Mouse (Mus musculus) kidney, embryonic 16.5 days (tissue): ENCODE results near the gene Six6. TPM values are rescaled to one million over a fixed set of nuclear protein-coding genes. Genes with fewer than 3 reads are reported as not detected.

Experiments
- ATAC-seq: fragments of 200-750 bp; cut with Nextera tagmentation; 2 replicates; pipeline ENCODE4 v1.8.0; 2017; ENCODE audit warnings: moderate TSS enrichment; ENCODE audit not compliant: low FRiP score, low TSS enrichment
- H3K27ac ChIP-seq: fragments of 300-500 bp; sonication (generic); 2 replicates; pipeline ENCODE4 v1.5.1; 2014; ENCODE audit warnings: low read length
- H3K27me3 ChIP-seq: fragments of 300-500 bp; sonication (generic); 2 replicates; pipeline ENCODE4 v1.6.1; 2014; ENCODE audit warnings: low read length, control low read depth, mixed read lengths; ENCODE audit not compliant: insufficient read depth
- H3K36me3 ChIP-seq: fragments of 300-500 bp; sonication (generic); 2 replicates; pipeline ENCODE4 v1.6.1; 2014; ENCODE audit warnings: low read length, control low read depth, mixed read lengths; ENCODE audit not compliant: insufficient read depth
- H3K4me1 ChIP-seq: fragments of 300-500 bp; sonication (generic); 2 replicates; pipeline ENCODE4 v1.6.1; 2014; ENCODE audit warnings: low read length, control low read depth, mixed read lengths; ENCODE audit not compliant: insufficient read depth
- H3K4me2 ChIP-seq: fragments of 300-500 bp; sonication (generic); replicated peaks from 2 replicates; pipeline ENCODE4 v1.6.1; 2014; ENCODE audit warnings: low read depth, low read length
- H3K4me3 ChIP-seq: fragments of 300-500 bp; sonication (generic); 2 replicates; pipeline ENCODE4 v1.5.1; 2014; ENCODE audit warnings: mild to moderate bottlenecking, low read length
- H3K9ac ChIP-seq: fragments of 300-500 bp; sonication (generic); replicated peaks from 2 replicates; pipeline ENCODE4 v1.6.1; 2014; ENCODE audit warnings: low read length
- H3K9me3 ChIP-seq: fragments of 300-500 bp; sonication (generic); 2 replicates; pipeline ENCODE4 v1.6.1; 2016; ENCODE audit warnings: low read length, control low read depth
- WGBS: fragments of 180-500 bp; shearing (Covaris S2); extraction: QIAGEN DNeasy Blood & Tissue Kit; methylation state at CpG from one replicate; pipeline ENCODE4 v1.1.7; 2014; 5-methylcytosine and 5-hydroxymethylcytosine counted together
- polyA plus RNA-seq: library from polyadenylated mRNA; unstranded; fragments of >200 nt; fragmentation: Nextera tagmentation; extraction: Ambion mirVana; gene quantifications from 2 replicates; pipeline ENCODE4 v1.2.1, GENCODE M21; 2015

Gene Six6
- polyA plus RNA-seq, 1 experiment from 2014 or later: not detected

DNA sequence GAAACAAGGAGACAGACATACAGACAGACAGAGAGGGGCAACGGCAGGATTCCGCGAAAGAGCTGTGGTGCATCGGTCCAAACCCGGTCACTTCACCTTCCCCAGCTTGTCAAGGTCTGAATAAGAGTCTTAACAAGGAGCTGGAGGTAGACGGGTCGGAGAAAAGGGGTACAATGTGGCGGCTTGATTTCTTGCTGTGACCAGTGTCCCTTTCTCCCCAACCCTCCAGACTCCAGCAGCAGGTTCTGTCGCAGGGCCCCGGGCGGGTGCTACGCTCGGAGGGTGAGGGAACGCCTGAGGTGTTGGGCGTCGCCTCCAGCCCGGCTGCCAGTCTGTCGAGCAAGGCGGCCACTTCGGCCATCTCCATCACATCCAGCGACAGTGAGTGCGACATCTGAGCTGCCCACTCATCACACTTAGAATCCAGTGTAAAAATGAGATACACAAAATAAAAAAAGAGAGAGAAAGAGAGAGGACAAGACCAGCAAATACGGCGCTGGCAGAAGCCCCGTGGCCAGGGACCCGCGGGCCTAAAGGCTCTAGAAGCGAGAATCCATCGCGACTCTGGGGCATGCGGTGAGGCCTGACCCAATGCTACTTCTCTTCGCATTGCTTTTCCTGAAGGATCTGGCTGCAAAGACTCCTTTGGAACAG, 1.8 kb downstream of the Six6 start:
- Histone ChIP-seq H3K9me3 (no peaks in the 10 kb centered on the region), H3K27ac (no peak overlapping the region), H3K4me2 (no peak overlapping the region), H3K9ac (no peak overlapping the region), H3K27me3 (peaks cover 98% of the 10 kb centered on the region), H3K36me3 (no peaks in the 10 kb centered on the region), H3K4me1 (peaks cover 14% of the 10 kb centered on the region), H3K4me3 (no peak overlapping the region)
- ATAC-seq: no peak
- 1% methylated on average over 32 of the region's 32 CpGs for WGBS

DNA sequence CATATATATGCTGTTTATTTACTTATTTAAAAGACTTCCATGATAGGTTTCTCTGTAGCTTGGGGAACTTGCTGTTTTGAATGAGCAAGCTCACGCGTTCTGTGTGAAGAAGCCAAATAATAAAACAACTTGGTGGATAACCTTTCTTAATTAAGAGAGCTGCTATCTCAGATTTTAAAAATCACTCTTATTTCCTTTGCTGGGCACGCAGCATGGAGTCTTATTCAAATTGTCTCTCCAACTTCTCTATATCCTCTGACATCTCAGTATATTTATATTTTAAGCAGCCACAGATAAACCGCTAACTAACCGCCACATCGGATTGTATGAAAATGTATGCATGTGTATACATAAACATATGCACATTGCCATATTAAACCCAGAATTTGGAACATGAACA, 2.5 kb downstream of the Six6 start:
- H3K27ac ChIP-seq: no peak overlapping the region
- no peak overlapping the region for H3K4me3 ChIP-seq
- peaks cover 98% of the 10 kb centered on the region for H3K27me3 ChIP-seq
- WGBS: 19% methylated on average over 6 of the region's 6 CpGs
- no peak overlapping the region for H3K4me2 ChIP-seq
- H3K9me3 ChIP-seq: no peaks in the 10 kb centered on the region
- peaks cover 14% of the 10 kb centered on the region for H3K4me1 ChIP-seq
- no peaks in the 10 kb centered on the region for H3K36me3 ChIP-seq
- H3K9ac ChIP-seq: no peak overlapping the region
- no peak for ATAC-seq

DNA sequence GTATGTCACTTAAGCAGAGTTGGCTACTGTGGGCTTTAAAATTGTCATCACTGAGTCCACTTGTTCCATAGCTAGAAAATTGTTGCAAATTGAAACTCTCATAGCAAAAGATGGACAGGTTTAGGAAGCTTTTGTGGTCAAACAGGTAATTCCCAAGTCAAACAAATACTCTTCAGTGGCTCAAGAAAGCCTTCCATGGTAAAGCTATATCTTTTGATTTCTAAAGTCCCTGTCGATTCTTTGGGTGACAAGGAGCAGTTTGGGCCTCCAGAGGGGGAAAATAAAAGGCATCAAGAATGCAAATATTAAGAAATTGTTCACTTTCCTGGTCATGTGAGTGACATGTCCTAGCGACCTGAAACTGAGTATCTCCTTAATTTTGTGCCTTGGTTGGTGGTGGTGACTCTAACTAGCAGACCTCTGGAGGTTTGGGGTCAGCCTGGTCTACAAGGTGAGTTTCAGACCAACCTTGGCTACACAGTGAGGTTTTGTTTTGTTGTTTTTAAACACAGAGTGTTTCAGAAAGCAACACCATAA, 4.0 kb downstream of the Six6 start:
- Histone ChIP-seq H3K27me3 (peaks cover 96% of the 10 kb centered on the region), H3K9ac (no peak overlapping the region), H3K4me2 (no peak overlapping the region), H3K27ac (no peak overlapping the region), H3K4me1 (peaks cover 14% of the 10 kb centered on the region), H3K4me3 (no peak overlapping the region), H3K9me3 (no peaks in the 10 kb centered on the region), H3K36me3 (no peaks in the 10 kb centered on the region)
- 4% methylated on average over 2 of the region's 2 CpGs for WGBS
- no peak for ATAC-seq

DNA sequence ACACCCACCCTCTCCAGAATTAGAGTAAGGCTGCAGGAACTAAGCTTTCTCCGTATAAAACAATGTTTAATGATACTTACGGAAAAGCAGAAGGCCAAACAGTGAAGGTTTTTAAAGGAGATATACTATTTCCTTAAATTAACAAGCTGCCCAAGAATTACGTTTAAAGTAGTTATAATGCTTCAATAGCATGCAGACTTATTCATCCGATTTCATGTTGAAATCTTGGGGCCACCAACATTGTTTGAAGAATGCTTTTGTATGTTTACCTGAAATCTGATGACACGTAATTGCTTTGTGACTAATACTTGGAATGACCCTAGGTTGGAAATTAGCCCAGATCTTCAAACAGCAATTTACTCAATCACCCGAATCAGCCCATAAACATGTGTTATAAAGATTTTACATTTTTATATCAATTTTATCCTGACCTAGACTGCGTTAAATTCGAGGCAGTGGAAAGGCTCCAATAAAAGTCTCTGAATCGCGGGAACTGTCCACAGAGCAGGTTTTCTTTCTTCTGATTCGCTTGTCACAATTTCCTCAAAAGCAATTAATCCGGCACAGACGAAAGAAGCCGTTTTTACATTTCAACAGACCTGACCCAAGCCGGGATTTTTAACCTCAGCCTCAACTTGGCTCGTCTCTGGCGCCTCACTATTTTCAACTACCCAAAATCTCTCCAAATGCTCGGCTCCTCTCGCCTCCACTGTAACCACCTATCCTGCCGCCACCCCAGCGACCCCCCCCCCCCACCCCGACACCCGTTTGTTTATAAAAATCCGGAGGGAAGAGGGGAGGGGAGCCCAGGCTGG, 4.9 kb downstream of the Six6 start:
- no peak for ATAC-seq

GRCm38 (mm10) chr12:72945301-72946063, 5.8 kb downstream of the Six6 start:
- H3K27me3 ChIP-seq: peaks cover 94% of the 10 kb centered on the region
- ATAC-seq: peak; percentile 39

More for the DNA sequence above, 4.9 kb downstream of the Six6 start:
- no peak overlapping the region for H3K9ac ChIP-seq
- no peak overlapping the region for H3K27ac ChIP-seq
- peaks cover 10% of the 10 kb centered on the region for H3K4me1 ChIP-seq
- H3K4me3 ChIP-seq: peak overlapping the region; percentile 41
- H3K27me3 ChIP-seq: peaks cover 95% of the 10 kb centered on the region
- no peaks in the 10 kb centered on the region for H3K9me3 ChIP-seq
- peak overlapping the region; percentile 51 for H3K4me2 ChIP-seq
- 1% methylated on average over 23 of the region's 24 CpGs for WGBS
- no peaks in the 10 kb centered on the region for H3K36me3 ChIP-seq

GRCm38 (mm10) chr12:72946064-72946395, 6.3 kb downstream of the Six6 start:
- Histone ChIP-seq H3K9ac (no peak overlapping the region), H3K4me2 (no peak overlapping the region), H3K4me1 (peaks cover 10% of the 10 kb centered on the region), H3K4me3 (peak overlapping the region; percentile 41), H3K27ac (no peak overlapping the region), H3K27me3 (peaks cover 91% of the 10 kb centered on the region), H3K36me3 (no peaks in the 10 kb centered on the region), H3K9me3 (no peaks in the 10 kb centered on the region)
- 4% methylated on average over 8 of the region's 8 CpGs for WGBS
- ATAC-seq: no peak; the same call in 1 of the 2 replicates

More at GRCm38 (mm10) chr12:72945301-72946063, 5.8 kb downstream of the Six6 start:
- peaks cover 10% of the 10 kb centered on the region for H3K4me1 ChIP-seq
- H3K4me2 ChIP-seq: peak overlapping the region; percentile 51
- no peak overlapping the region for H3K27ac ChIP-seq
- peak overlapping the region; percentile 41 for H3K4me3 ChIP-seq
- no peaks in the 10 kb centered on the region for H3K36me3 ChIP-seq
- WGBS: under 1% methylated on average over 78 of the region's 89 CpGs
- H3K9ac ChIP-seq: no peak overlapping the region
- no peaks in the 10 kb centered on the region for H3K9me3 ChIP-seq

DNA sequence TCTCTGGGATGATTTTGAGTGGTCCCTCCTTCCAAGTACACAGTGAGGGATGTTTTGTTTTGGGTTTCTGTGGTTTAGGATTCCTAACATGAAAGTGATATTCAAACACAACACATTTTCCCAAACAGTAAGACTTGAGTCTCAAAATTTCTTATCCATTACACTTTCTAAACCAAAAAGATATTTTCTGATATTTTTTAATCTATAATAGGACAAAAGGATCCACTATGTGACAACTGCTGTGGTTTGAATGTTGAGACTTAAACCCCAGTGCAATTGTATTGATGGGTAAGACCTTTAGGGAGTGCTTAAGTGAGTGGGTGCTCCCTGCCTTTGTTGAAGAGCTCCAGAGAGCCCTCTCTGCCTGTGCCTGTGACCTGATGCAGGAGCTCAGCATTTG, 7.1 kb downstream of the Six6 start:
- H3K4me2 ChIP-seq: no peak overlapping the region
- no peaks in the 10 kb centered on the region for H3K9me3 ChIP-seq
- H3K27me3 ChIP-seq: peaks cover 89% of the 10 kb centered on the region
- no peak overlapping the region for H3K4me3 ChIP-seq
- no peak overlapping the region for H3K27ac ChIP-seq
- no peak for ATAC-seq
- H3K36me3 ChIP-seq: no peaks in the 10 kb centered on the region
- H3K9ac ChIP-seq: no peak overlapping the region
- peaks cover 10% of the 10 kb centered on the region for H3K4me1 ChIP-seq

DNA sequence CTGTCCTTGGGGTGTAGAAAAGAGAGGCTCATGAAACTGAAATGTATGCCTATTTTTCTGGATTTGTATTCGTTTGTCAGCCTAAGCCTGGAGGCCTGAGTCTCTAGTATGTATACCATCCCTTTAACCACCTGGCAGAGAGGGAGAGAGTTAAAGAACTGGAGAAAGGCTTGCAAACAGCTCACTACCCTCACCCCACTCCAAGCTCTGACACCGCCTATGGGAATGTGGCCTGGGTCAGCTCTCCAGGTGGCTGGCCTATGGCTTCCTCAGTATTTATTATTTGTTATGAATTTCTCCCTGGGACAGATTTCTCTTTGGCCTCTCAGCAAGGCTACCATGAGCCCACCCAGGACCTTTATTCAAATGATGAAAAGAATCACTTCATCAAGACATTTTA, 7.6 kb downstream of the Six6 start:
- H3K4me1 ChIP-seq: peaks cover 10% of the 10 kb centered on the region
- H3K4me3 ChIP-seq: no peak overlapping the region
- no peak for ATAC-seq
- no peaks in the 10 kb centered on the region for H3K36me3 ChIP-seq
- WGBS: 11% methylated on average over 2 of the region's 2 CpGs
- no peaks in the 10 kb centered on the region for H3K9me3 ChIP-seq
- H3K27me3 ChIP-seq: peaks cover 88% of the 10 kb centered on the region
- no peak overlapping the region for H3K4me2 ChIP-seq
- H3K9ac ChIP-seq: no peak overlapping the region
- no peak overlapping the region for H3K27ac ChIP-seq

DNA sequence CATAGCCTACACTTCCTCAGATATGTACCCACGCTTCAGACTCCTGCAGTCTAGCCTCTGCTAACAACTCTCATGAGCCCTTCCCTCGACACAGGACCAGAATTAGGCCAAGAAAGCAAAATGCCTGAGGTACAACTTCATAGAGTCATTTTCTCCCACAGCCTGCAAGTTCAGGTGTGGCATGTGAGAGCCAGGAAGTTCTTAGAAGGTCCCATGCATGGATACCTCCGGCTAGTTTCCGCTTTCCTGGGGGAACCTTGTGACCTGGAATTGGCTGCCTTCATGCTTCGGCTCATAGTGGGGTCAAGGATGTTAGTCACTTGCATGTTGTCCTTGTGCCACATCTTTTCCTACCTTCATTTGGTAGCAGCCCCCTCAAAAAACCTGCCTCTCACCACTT, 13.4 kb downstream of the Six6 start:
- no peak overlapping the region for H3K4me3 ChIP-seq
- no peaks in the 10 kb centered on the region for H3K36me3 ChIP-seq
- peaks cover 41% of the 10 kb centered on the region for H3K27me3 ChIP-seq
- H3K4me1 ChIP-seq: no peaks in the 10 kb centered on the region
- no peak overlapping the region for H3K27ac ChIP-seq
- no peak overlapping the region for H3K4me2 ChIP-seq
- 75% methylated on average over 5 of the region's 5 CpGs for WGBS
- no peaks in the 10 kb centered on the region for H3K9me3 ChIP-seq
- no peak overlapping the region for H3K9ac ChIP-seq
- ATAC-seq: no peak
